Mouse (Mus musculus): ENCODE data around the gene Poln.

The Poln gene

GRCm38 (mm10) chr5:34168950-34169891 is at the start of gene Poln, which contains the start of gene Haus3:
Gene Poln (minus strand): TSS chr5:34169448.
Gene Haus3 (minus strand): TSS chr5:34169527.
- peak; percentile 97 to 99 for DNase-seq

DNA sequence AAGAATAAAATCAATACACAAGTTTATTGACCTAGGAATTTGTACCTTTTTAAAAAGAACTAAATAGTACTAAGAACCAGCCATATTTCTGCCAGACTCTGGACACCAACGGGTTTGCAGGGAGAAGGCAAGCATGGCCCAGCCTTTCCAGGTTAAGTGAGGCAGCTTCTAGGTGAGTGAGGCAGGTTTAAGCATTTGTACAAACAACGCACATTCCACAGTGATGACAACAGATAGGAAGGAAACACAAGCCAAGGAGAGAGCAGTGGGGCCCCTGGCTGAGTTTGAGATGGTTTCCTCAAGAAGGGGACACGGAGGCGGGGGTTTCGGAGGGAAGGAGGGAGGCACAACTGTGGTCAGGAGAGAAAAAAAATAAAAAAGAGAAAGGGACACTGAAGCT is 49.4 kb upstream of the Poln start:
- no peak for DNase-seq

DNA sequence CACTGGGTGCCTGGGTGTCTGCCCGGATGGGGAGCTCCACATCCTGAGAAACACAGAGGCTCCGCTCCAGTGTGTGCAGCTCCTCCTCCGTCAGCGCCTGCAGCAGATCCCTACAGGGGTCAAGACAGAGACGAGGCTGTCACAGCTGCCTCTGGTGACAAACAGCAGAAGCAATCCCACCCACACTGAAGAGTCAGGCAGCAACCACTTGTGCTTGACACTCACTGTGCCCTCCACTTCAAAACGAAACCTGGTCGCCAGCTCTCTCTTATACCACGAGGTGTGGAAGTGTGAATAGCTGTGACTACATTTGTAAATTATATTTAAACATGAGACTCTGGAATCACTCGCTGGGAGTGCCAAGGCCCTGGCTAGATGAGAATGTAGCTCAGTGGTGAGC is 48.5 kb upstream of the Poln start:
- no peak for DNase-seq

- no peak for DNase-seq
Measured at GRCm38 (mm10) chr5:34216025-34216424, 46.8 kb upstream of the Poln start.

GRCm38 (mm10) chr5:34213659-34214058 is 44.4 kb upstream of the Poln start:
- peak in 1 of 2 experiments; percentile 43 for DNase-seq

- peak; percentile 78 to 83 for DNase-seq
Measured at GRCm38 (mm10) chr5:34210279-34210678, 41.0 kb upstream of the Poln start.

DNA sequence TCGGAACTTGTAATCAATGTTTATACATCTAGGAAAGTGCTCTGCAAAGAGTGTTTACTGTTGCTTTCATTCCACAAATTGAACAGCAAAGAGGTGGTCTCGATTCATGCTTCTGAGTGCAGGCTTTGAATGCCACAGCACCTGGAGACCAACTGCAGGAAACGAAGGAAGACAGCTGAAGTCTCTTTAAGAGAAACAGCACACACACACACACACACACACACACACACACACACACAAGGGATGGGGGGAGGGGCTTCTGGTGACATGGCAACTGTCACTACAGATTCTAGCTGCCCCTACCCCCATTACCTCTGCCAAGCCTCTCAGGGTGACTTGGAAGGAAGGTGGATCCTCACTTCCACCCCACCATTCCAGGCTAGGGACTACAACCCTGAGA is 38.3 kb upstream of the Poln start:
- DNase-seq = peak; percentile 66 to 77

GRCm38 (mm10) chr5:34205788-34206187 is 36.5 kb upstream of the Poln start:
- no peak for DNase-seq

DNA sequence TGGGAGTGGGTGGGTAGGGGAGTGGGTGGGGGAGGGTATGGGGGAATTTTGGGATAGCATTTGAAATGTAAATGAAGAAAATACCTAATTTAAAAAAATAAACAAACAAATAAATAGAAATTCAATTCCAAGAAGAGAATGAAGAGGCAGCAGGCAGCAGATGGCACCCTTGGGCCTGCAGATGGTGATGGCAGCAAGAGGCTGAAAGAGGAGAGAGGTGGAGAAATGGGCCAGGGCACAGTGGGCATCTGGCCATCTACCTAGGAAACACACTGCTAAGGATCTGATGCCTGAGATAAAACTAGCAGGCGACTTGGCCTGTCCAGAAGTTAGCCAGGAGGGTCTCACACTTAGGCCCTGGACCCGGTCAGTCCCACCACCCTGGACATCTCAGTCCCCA is 35.7 kb upstream of the Poln start:
- no peak for DNase-seq

DNA sequence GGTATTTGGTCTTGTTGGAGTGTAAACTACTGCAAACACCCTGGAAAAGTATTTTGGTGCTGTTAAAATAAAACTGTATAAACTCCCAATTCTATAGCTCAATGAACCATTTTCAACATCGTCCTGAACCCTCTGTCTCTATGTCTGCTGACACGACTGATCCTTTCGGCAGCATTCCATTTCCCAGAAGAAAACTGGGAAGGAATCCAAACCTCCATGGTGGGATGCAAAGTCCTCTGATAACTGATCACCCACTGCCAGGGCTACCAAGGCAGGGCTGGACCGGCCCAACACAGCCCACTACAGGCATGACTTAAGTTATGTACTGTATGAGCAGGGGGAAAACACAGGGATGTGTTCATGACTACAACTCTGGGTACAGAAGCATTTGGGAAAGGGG is 32.8 kb upstream of the Poln start:
- DNase-seq = no peak

DNA sequence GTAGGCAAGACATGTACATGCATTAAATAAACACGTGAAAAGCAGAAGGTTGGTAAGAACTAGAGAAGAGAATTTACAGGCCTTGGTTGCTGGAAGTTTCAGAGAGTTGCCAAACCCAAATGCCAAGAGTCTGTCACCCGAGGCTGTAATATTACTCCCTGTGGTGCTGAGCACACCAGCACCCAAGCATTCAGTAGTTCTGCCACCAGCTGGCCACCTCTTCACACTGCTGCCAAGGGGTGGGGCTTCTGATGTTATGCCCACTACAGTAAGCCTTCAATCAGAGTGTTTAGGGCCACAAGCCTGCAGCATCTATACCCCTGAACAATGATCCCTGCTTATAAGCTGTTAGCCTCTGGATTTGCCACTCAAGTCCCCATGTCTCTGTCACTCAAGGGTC is 32.1 kb upstream of the Poln start:
- peak; percentile 46 to 60 for DNase-seq

GRCm38 (mm10) chr5:34198615-34199014 is 29.4 kb upstream of the Poln start:
- peak; percentile 55 to 56 for DNase-seq

GRCm38 (mm10) chr5:34197243-34197642 is 28.0 kb upstream of the Poln start:
- peak; percentile 39 to 48 for DNase-seq

DNA sequence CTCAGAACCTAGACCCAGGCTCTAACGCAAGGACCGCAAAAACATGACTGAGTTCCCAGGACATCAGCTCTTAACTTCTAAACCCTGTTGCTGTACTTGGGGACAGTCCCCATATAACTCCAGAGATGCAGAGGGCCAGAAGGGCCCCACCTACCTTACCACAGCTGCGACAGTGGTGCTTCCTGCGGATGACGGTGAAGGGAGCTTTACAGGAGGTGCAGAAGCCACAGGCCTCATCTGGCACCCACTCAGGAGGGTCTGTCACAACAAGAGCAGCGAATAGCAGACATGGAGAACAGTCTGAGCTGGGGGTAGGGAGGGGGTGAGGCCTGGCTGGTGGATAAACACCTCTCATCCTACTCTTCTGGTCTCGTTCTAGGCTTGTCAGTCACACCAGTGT is 27.2 kb upstream of the Poln start:
- DNase-seq = peak; percentile 84 to 93

DNA sequence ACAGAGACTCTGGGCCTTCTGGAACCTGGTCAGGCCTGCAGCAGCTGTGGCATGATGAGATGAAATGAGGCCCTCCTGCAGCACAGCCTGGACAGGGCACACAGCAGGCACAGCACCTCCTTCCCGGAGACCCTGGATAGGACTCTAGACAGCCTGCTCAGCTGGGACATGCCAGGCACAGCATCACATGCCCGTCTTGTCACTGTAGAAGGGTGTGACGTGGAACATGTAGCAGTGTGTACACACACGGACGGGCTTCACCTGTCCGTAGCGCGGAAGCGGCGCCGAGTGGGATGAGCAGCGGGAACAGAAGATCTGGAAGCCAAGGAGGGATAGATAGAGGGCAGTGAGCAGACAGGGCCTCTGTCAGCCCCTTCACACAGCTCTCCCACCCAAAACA is 26.5 kb upstream of the Poln start:
- DNase-seq = peak; percentile 33 to 47

GRCm38 (mm10) chr5:34194975-34195662 is 25.9 kb upstream of the Poln start:
- peak; percentile 55 to 59 for DNase-seq

DNA sequence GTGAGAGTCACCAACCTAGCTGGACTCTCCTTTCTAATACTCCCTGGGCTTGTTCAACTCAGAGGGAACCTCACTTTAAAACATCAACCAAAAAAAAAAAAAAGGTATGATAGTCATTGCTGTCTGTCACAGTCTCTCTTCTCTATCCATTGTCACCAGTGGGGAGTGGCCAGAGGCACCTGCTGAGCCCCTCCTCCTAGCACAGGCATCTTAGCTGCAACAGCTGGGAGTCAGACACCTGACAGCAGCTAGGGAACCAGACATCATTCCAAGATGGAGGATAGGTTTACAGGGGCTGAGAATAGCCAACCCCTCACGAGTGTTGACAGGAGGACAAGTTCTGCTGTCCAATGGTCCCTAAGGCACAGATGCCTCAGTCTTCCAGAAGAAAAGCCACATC is 25.2 kb upstream of the Poln start:
- DNase-seq = peak in 1 of 2 experiments; percentile 61

- peak in 1 of 2 experiments; percentile 40 for DNase-seq
Measured at GRCm38 (mm10) chr5:34191843-34192242, 22.6 kb upstream of the Poln start.

DNA sequence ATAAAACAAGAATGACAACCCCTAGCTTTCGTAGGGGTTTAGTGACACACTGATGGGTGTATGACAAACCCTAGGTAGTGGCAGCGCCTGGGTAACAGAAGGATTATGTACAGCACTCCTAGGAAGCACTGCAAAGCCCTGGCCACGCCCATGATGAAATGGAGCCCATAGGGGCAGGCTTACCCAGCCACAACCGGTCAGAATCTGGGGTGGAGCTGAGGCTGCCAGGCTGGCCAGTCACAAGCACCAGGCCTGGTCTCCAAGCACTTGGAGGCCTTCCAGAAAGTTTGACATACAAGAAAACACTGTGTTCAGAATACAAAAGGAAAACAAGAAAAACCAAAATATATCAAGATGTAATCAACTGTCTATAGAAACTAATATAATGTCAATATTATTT is 21.8 kb upstream of the Poln start:
- DNase-seq = peak in 1 of 2 experiments; percentile 14

- peak in 1 of 2 experiments; percentile 39 for DNase-seq
Measured at GRCm38 (mm10) chr5:34189521-34189920, 20.3 kb upstream of the Poln start.

GRCm38 (mm10) chr5:34188856-34189255 is 19.6 kb upstream of the Poln start:
- DNase-seq = peak in 1 of 2 experiments; percentile 30

DNA sequence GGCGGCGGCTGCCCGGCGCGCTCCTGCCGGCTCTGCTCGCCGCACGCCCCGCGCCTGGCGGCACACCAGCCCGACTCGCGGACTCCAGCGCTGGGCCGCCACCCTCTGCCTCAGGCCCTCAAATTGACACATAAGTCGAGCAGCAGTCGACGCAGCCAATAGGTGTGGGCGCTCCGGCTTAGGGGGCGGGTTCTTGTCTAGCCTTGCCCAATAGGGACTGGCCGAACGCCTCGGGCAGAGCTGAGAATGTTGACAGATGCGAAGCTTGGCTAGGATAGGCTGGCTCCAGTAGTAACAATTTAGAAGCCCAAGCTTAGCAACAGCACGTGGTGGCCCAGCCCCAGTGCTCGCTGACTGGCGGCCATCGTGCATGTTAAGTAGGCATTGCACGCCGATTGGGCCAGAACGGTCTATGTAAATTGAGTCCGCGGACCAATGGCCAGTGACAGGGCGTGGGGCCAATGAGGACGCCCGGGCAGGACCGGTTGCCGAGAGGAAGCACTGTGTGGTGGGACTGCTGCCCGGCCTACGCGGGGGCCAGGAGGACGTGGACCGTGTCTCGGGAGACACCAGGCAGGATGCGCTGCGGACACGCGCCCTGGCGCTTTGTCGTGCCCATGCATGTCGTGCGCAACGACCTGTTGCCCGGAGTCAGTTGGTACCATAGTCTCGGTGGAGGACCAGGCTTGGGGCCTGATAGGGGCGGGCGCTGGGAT is 18.5 kb upstream of the Poln start, which contains the start of gene Mxd4:
Mxd4 (minus strand) TSS at position 120 of the 716 bp plus-strand sequence.
- DNase-seq = peak; percentile 98 to 99

- peak; percentile 48 to 72 for DNase-seq
Measured at GRCm38 (mm10) chr5:34186961-34187391, 17.7 kb upstream of the Poln start.
